Comparison of ENCODE assay signal across 9 mouse cellular contexts in the genomic region with DNA sequence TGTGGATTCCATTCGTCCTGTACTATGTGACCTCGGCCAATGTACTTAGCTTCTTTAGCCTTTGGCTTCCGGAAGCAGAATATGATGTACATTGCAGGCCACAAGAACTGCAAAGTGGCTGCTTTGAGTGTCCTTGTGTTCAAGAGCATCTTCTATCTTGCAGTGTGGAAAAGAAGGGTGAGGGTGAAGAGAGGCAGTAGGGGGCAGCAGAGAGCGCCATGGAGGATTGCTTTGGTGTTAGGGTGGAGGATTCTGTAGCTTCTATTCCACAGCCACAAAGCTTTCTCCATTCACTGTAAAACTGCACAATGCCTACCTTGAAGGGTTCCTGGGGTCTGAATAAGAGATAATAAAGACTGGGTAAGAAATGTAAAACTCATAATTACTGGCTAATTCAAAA. TPM values are rescaled to one million over a fixed set of nuclear protein-coding genes. Genes with fewer than 3 reads are reported as not detected.
DNase-seq lines count a peak whose midpoint lies in the region; ATAC-seq and TF ChIP-seq lines count a peak whose summit lies in the region.
"Had no signal": no experiment of that assay in that cellular context is flagged by ENCODE, and none has a peak within 500 bp of the region (broad histone marks: within the 10 kb centered on the region; RNA-seq: fewer than 3 reads in every experiment).

No protein-coding gene starts in this region.

- no peaks in the 10 kb centered on the region for H3K4me1 ChIP-seq in cerebellum, adult 2 months (ENCODE audit: control insufficient read depth, insufficient read depth, low read length)
- H3K4me1 ChIP-seq: heart, embryonic 15.5 days had no signal

- peak; percentile 83 for DNase-seq in A20 (ENCODE audit: low read depth, low spot score)
- peak; percentile 47 to 60 for DNase-seq in CD8-positive naive resting alpha-beta T cell, adult 2 months (ENCODE audit: low read depth in 2 of 2, low spot score in 2 of 2)
- peak; percentile 9 to 37 for DNase-seq in cerebellum, adult 2 months
- peak; percentile 37 to 80 for DNase-seq in layer of hippocampus, adult 2 months (ENCODE audit: low spot score in 2 of 2)
- peak; percentile 75 for DNase-seq in lung, postnatal 10 days
- peak; percentile 65 to 85 for DNase-seq in spleen, adult 18-20 months
- no peak for DNase-seq in MN1 (ENCODE audit: low spot score)

- H3K27me3 ChIP-seq in cerebellum, adult 2 months (ENCODE audit: control insufficient read depth, insufficient read depth, low read length), result no peaks in the 10 kb centered on the region
- H3K27me3 ChIP-seq: heart, embryonic 15.5 days had no signal

- H3K27ac ChIP-seq in cerebellum, adult 2 months (ENCODE audit: insufficient read depth, low read length), result no peak overlapping the region
- no peak overlapping the region for H3K27ac ChIP-seq in layer of hippocampus, adult 2 months
- H3K27ac ChIP-seq: heart, embryonic 15.5 days had no signal

- no peak overlapping the region for H3K4me3 ChIP-seq in cerebellum, adult 2 months (replicated peaks; ENCODE audit: insufficient read depth, low read depth, low read length)
- no peak overlapping the region for H3K4me3 ChIP-seq in layer of hippocampus, adult 2 months
- H3K4me3 ChIP-seq: heart, embryonic 15.5 days had no signal

- peak; percentile 82 for ATAC-seq in granulocyte monocyte progenitor cell, adult 5-6 weeks (replicated peaks; ENCODE audit: poor library complexity, severe bottlenecking)

- TF ChIP-seq CTCF in cerebellum, adult 2 months (IDR thresholded peaks at IDR 0.05; ENCODE audit: borderline replicate concordance, insufficient read depth, low read depth, low read length), result peak; percentile 62; the same call in 1 of the 2 replicates
- peak; percentile 88 for TF ChIP-seq CTCF in layer of hippocampus, adult 2 months (conservative IDR thresholded peaks at IDR 0.05)

- WGBS in cerebellum, adult 2 months, result 38% methylated on average over 4 of the region's 4 CpGs

- TF ChIP-seq POLR2A in cerebellum, adult 2 months (IDR thresholded peaks at IDR 0.05; ENCODE audit: borderline replicate concordance, insufficient read depth, low read length), result no peak

RNA-seq across cellular contexts. Expression of a gene that starts 11.0 kb away (rescaled TPM):
- polyA plus RNA-seq in cerebellum, adult 2 months (2012; rRNA removed), result 0.30 TPM in 1 of 2 replicates, not detected in the other
- 3.5 and 8.0 TPM in 2 replicates for total RNA-seq in granulocyte monocyte progenitor cell, adult 5-6 weeks (2014; fragmentation: Nextera tagmentation)
- total RNA-seq in granulocyte monocyte progenitor cell, adult 5-6 weeks (2017), result 13.4 and 14.1 TPM in 2 replicates
- 10 to 100 TPM in 1 of 2 experiments, 1 to 10 TPM in 1; 8.2 to 10.1 TPM for total RNA-seq in layer of hippocampus, adult 2 months (2021)

RNA-seq across cellular contexts. Expression of a gene that starts 55.6 kb away (rescaled TPM):
- polyA plus RNA-seq in cerebellum, adult 2 months (2012; rRNA removed), result 14.6 and 14.8 TPM in 2 replicates
- total RNA-seq in granulocyte monocyte progenitor cell, adult 5-6 weeks (2014; fragmentation: Nextera tagmentation), result not detected in 2 replicates
- total RNA-seq in granulocyte monocyte progenitor cell, adult 5-6 weeks (2017), result 0.26 TPM in 1 of 2 replicates, not detected in the other
- total RNA-seq in layer of hippocampus, adult 2 months (2021), result 1 to 10 TPM; 6.4 to 6.6 TPM

RNA-seq across cellular contexts. Expression of a gene that starts 57.6 kb away (rescaled TPM):
- 0.67 and 2.0 TPM in 2 replicates for polyA plus RNA-seq in cerebellum, adult 2 months (2012; rRNA removed)
- total RNA-seq in granulocyte monocyte progenitor cell, adult 5-6 weeks (2014; fragmentation: Nextera tagmentation), result not detected in 2 replicates
- not detected in 2 replicates for total RNA-seq in granulocyte monocyte progenitor cell, adult 5-6 weeks (2017)
- under 1 TPM; 0.32 to 0.54 TPM for total RNA-seq in layer of hippocampus, adult 2 months (2021)

Comparison
In these comparisons a context has a peak if more than half of its experiments do, and no peak if none do; other contexts are left out.
1. RNA of a gene that starts 55.6 kb away (total RNA-seq): 6.4 to 6.6 TPM in layer of hippocampus, adult 2 months; 0.26 TPM in granulocyte monocyte progenitor cell, adult 5-6 weeks; every median in the first group is over 4 times any median in the second.